Mouse (Mus musculus) hematopoietic stem cell, adult 5-6 weeks (primary cell): ENCODE measurements around the gene Slc28a1. TPM values are rescaled to one million over a fixed set of nuclear protein-coding genes. Genes with fewer than 3 reads are reported as not detected.
"Not testable (repeated sequence)": the region's sequence is repeated elsewhere in the genome, so short reads cannot be mapped to it uniquely, and the experiment has no call there.

Source experiments
- ATAC-seq, 2 experiments: fragments of 125-278 bp in 1 of 2; replicated peaks in 1 of 2; 2 replicates each; pipeline ENCODE4 v1.8.0; 2016 to 2017; ENCODE audit warnings: inconsistent platforms in 2 of 2, mild to moderate bottlenecking in 2 of 2, moderate number of reproducible peaks in 2 of 2, low read depth in 1 of 2, moderate TSS enrichment in 1 of 2; ENCODE audit not compliant: low FRiP score in 2 of 2, poor library complexity in 2 of 2, severe bottlenecking in 2 of 2, insufficient read depth in 1 of 2, low TSS enrichment in 1 of 2
- total RNA-seq: library from RNA; stranded (forward); fragments of 172-1452, 232-1000 nt; gene quantifications from 2 replicates; pipeline ENCODE4 v1.2.3, GENCODE M21; 2017

Slc28a1 gene
- total RNA-seq, 1 experiment from 2014 or later, result not detected

GRCm38 (mm10) chr7:81112686-81113360 is 1.8 kb upstream of the Slc28a1 start:
- ATAC-seq, result no peak

GRCm38 (mm10) chr7:81121099-81121498 is 6.5 kb downstream of the Slc28a1 start:
- peak; percentile 24 to 34; a peak in 1 of 4 replicates for ATAC-seq

GRCm38 (mm10) chr7:81122808-81123207 is 8.2 kb downstream of the Slc28a1 start:
- ATAC-seq, result no peak; a peak in 1 of 4 replicates

- no peak for ATAC-seq
Measured at GRCm38 (mm10) chr7:81123553-81123952, 9.0 kb downstream of the Slc28a1 start.

- no peak for ATAC-seq
Measured at GRCm38 (mm10) chr7:81124773-81125172, 10.2 kb downstream of the Slc28a1 start.

GRCm38 (mm10) chr7:81125215-81126175 is 10.9 kb downstream of the Slc28a1 start:
- no peak for ATAC-seq

GRCm38 (mm10) chr7:81131864-81132263 is 17.3 kb downstream of the Slc28a1 start:
- no peak for ATAC-seq

- no peak for ATAC-seq
Measured at GRCm38 (mm10) chr7:81132851-81133279, 18.3 kb downstream of the Slc28a1 start.

- no peak for ATAC-seq
Measured at GRCm38 (mm10) chr7:81133416-81133815, 18.8 kb downstream of the Slc28a1 start.

GRCm38 (mm10) chr7:81133941-81134340 is 19.3 kb downstream of the Slc28a1 start:
- ATAC-seq, result no peak

- ATAC-seq, result peak; percentile 69 to 85
Measured at GRCm38 (mm10) chr7:81134614-81135067, 20.0 kb downstream of the Slc28a1 start.

- ATAC-seq, result no peak
Measured at GRCm38 (mm10) chr7:81137292-81137691, 22.7 kb downstream of the Slc28a1 start.

GRCm38 (mm10) chr7:81139100-81139499 is 24.5 kb downstream of the Slc28a1 start:
- no peak for ATAC-seq

GRCm38 (mm10) chr7:81139671-81140404 is 25.2 kb downstream of the Slc28a1 start:
- ATAC-seq, result no peak

- ATAC-seq, result no peak
Measured at GRCm38 (mm10) chr7:81141541-81141940, 26.9 kb downstream of the Slc28a1 start.

GRCm38 (mm10) chr7:81143056-81143455 is 28.5 kb downstream of the Slc28a1 start:
- not testable (repeated sequence) for ATAC-seq

GRCm38 (mm10) chr7:81149759-81150158 is 35.2 kb downstream of the Slc28a1 start:
- no peak for ATAC-seq
